ENCODE assay signal across 9 mouse cellular contexts in genomic region chr19:10952021-10952939, GRCm38 (mm10). TPM values are rescaled to one million over a fixed set of nuclear protein-coding genes. Genes with fewer than 3 reads are reported as not detected.
A peak's percentile ranks its signal among the peaks of the same experiment; 100 is the strongest.
DNase-seq lines count a peak whose midpoint lies in the region; ATAC-seq and TF ChIP-seq lines count a peak whose summit lies in the region.
"Had no signal": no experiment of that assay in that cellular context is flagged by ENCODE, and none has a peak within 500 bp of the region (broad histone marks: within the 10 kb centered on the region; RNA-seq: fewer than 3 reads in every experiment).

No protein-coding gene starts in this region.

- peak overlapping the region; percentile 28; the same call in 1 of the 2 replicates for H3K4me2 ChIP-seq in stomach, embryonic 16.5 days (ENCODE audit: low read depth, low read length)
- no peak overlapping the region for H3K4me2 ChIP-seq in liver, embryonic 11.5 days
- H3K4me2 ChIP-seq: liver, embryonic 13.5 days had no signal

- peak overlapping the region; percentile 47 for H3K4me3 ChIP-seq in gastrocnemius, adult 2 months
- H3K4me3 ChIP-seq in stomach, embryonic 16.5 days (replicated peaks; ENCODE audit: low read length): no peak overlapping the region
- no peak overlapping the region for H3K4me3 ChIP-seq in liver, embryonic 11.5 days (ENCODE audit: low read depth, low read length)
- H3K4me3 ChIP-seq: liver, embryonic 13.5 days had no signal

- H3K4me1 ChIP-seq in stomach, embryonic 16.5 days (ENCODE audit: control insufficient read depth, insufficient read depth, low read length): peaks cover 29% of the 10 kb centered on the region
- H3K4me1 ChIP-seq in liver, embryonic 11.5 days (replicated peaks; ENCODE audit: control insufficient read depth, insufficient read depth, low read length): peaks cover 11% of the 10 kb centered on the region

- no peak for TF ChIP-seq CTCF in gastrocnemius, adult 2 months (IDR thresholded peaks at IDR 0.05)

- peak overlapping the region; percentile 4 for H3K9ac ChIP-seq in stomach, embryonic 16.5 days (ENCODE audit: low read length)
- H3K9ac ChIP-seq in liver, embryonic 11.5 days (ENCODE audit: low read depth, low read length): no peak overlapping the region
- H3K9ac ChIP-seq: liver, embryonic 13.5 days had no signal

- WGBS in stomach, embryonic 16.5 days: 28% methylated on average over 11 of the region's 11 CpGs
- 69% methylated on average over 11 of the region's 11 CpGs for WGBS in liver, embryonic 11.5 days

- intact Hi-C loops in gastrocnemius, adult 2 months (cut with DNase I): no loop called here

- peak overlapping the region; percentile 93 for H3K27ac ChIP-seq in gastrocnemius, adult 2 months
- peak overlapping the region; percentile 94 for H3K27ac ChIP-seq in stomach, embryonic 16.5 days (ENCODE audit: low read length)
- H3K27ac ChIP-seq in liver, embryonic 11.5 days (ENCODE audit: low read depth, low read length): no peak overlapping the region
- H3K27ac ChIP-seq: liver, embryonic 13.5 days had no signal

- peak; percentile 21 for DNase-seq in urinary bladder, postnatal 14 days (ENCODE audit: low spot score)
- no peak for DNase-seq in urinary bladder, postnatal 10 days (ENCODE audit: low spot score)
- DNase-seq in gastrocnemius, adult 2 months: peak; percentile 84
- DNase-seq in induced T-regulatory cell, adult 2 months (ENCODE audit: low read depth): peak; percentile 41
- peak; percentile 33 for DNase-seq in lung, postnatal 36 days
- DNase-seq in liver, embryonic 11.5 days (ENCODE audit: low spot score): no peak
- DNase-seq: liver, embryonic 13.5 days had no signal

- H3K36me3 ChIP-seq in stomach, embryonic 16.5 days (ENCODE audit: control insufficient read depth, insufficient read depth, low read length): no peaks in the 10 kb centered on the region
- H3K36me3 ChIP-seq in liver, embryonic 11.5 days (ENCODE audit: control insufficient read depth, insufficient read depth, low read length): no peaks in the 10 kb centered on the region
- H3K36me3 ChIP-seq: liver, embryonic 13.5 days had no signal

- H3K9me3 ChIP-seq in stomach, embryonic 16.5 days (replicated peaks; ENCODE audit: control insufficient read depth, low read length): no peaks in the 10 kb centered on the region
- H3K9me3 ChIP-seq in liver, embryonic 11.5 days (ENCODE audit: control insufficient read depth, low read length): no peaks in the 10 kb centered on the region
- H3K9me3 ChIP-seq: liver, embryonic 13.5 days had no signal

- peak; percentile 78 for ATAC-seq in stomach, embryonic 16.5 days (ENCODE audit: insufficient read depth, low FRiP score)
- ATAC-seq in liver, embryonic 11.5 days (replicated peaks; ENCODE audit: low FRiP score): no peak
- ATAC-seq in erythroblast, adult 5-6 weeks (replicated peaks; ENCODE audit: low FRiP score, poor library complexity, severe bottlenecking): no peak

- no peaks in the 10 kb centered on the region for H3K27me3 ChIP-seq in stomach, embryonic 16.5 days (ENCODE audit: control insufficient read depth, insufficient read depth, low read length)
- H3K27me3 ChIP-seq in liver, embryonic 11.5 days (replicated peaks; ENCODE audit: control insufficient read depth, insufficient read depth, low read length): no peaks in the 10 kb centered on the region

RNA-seq across cellular contexts. Expression of gene Ccdc86, which starts 3.2 kb away (rescaled TPM):
- 10 to 100 TPM; 13.2 to 16.5 TPM for total RNA-seq in gastrocnemius, adult 2 months (2021)
- 23.8 and 27.5 TPM in 2 replicates for polyA plus RNA-seq in stomach, embryonic 16.5 days (2015; fragmentation: Nextera tagmentation; extraction: Ambion mirVana)
- 46.0 TPM in 2 replicates for polyA plus RNA-seq in liver, embryonic 11.5 days (2014; fragmentation: Nextera tagmentation; extraction: Ambion mirVana)
- 3.1 and 9.6 TPM in 2 replicates for total RNA-seq in erythroblast, adult 5-6 weeks (2015; ENCODE audit: low replicate concordance)
- 0.28 and 1.5 TPM in 2 replicates for total RNA-seq in erythroblast, adult 5-6 weeks (2017; ENCODE audit: low replicate concordance)

RNA-seq across cellular contexts. Expression of gene Ptgdr2, which starts 15.3 kb away (rescaled TPM):
- total RNA-seq in gastrocnemius, adult 2 months (2021): not detected
- not detected in 2 replicates for polyA plus RNA-seq in stomach, embryonic 16.5 days (2015; fragmentation: Nextera tagmentation; extraction: Ambion mirVana)
- not detected in 2 replicates for polyA plus RNA-seq in liver, embryonic 11.5 days (2014; fragmentation: Nextera tagmentation; extraction: Ambion mirVana)
- total RNA-seq in erythroblast, adult 5-6 weeks (2015; ENCODE audit: low replicate concordance): not detected in 2 replicates
- total RNA-seq in erythroblast, adult 5-6 weeks (2017; ENCODE audit: low replicate concordance): not detected in 2 replicates
- polyA plus RNA-seq: liver, embryonic 13.5 days had no signal

RNA-seq across cellular contexts. Expression of gene Ms4a10, which starts 22.2 kb away (rescaled TPM):
- total RNA-seq in gastrocnemius, adult 2 months (2021): not detected
- 8.0 and 11.3 TPM in 2 replicates for polyA plus RNA-seq in stomach, embryonic 16.5 days (2015; fragmentation: Nextera tagmentation; extraction: Ambion mirVana)
- not detected in 2 replicates for polyA plus RNA-seq in liver, embryonic 11.5 days (2014; fragmentation: Nextera tagmentation; extraction: Ambion mirVana)
- total RNA-seq in erythroblast, adult 5-6 weeks (2015; ENCODE audit: low replicate concordance): not detected in 2 replicates
- not detected in 2 replicates for total RNA-seq in erythroblast, adult 5-6 weeks (2017; ENCODE audit: low replicate concordance)
- polyA plus RNA-seq: liver, embryonic 13.5 days had no signal

RNA-seq across cellular contexts. Expression of gene Zp1, which starts 31.8 kb away (rescaled TPM):
- total RNA-seq in gastrocnemius, adult 2 months (2021): not detected
- not detected in 2 replicates for polyA plus RNA-seq in stomach, embryonic 16.5 days (2015; fragmentation: Nextera tagmentation; extraction: Ambion mirVana)
- polyA plus RNA-seq in liver, embryonic 11.5 days (2014; fragmentation: Nextera tagmentation; extraction: Ambion mirVana): not detected in 2 replicates
- not detected in 2 replicates for total RNA-seq in erythroblast, adult 5-6 weeks (2015; ENCODE audit: low replicate concordance)
- total RNA-seq in erythroblast, adult 5-6 weeks (2017; ENCODE audit: low replicate concordance): not detected in 2 replicates
- polyA plus RNA-seq: liver, embryonic 13.5 days had no signal

RNA-seq across cellular contexts. Expression of gene Ms4a15, which starts 40.8 kb away (rescaled TPM):
- not detected for total RNA-seq in gastrocnemius, adult 2 months (2021)
- not detected in 2 replicates for polyA plus RNA-seq in stomach, embryonic 16.5 days (2015; fragmentation: Nextera tagmentation; extraction: Ambion mirVana)
- not detected in 2 replicates for polyA plus RNA-seq in liver, embryonic 11.5 days (2014; fragmentation: Nextera tagmentation; extraction: Ambion mirVana)
- total RNA-seq in erythroblast, adult 5-6 weeks (2015; ENCODE audit: low replicate concordance): not detected in 2 replicates
- 1.5 TPM in 1 of 2 replicates, not detected in the other for total RNA-seq in erythroblast, adult 5-6 weeks (2017; ENCODE audit: low replicate concordance)
- polyA plus RNA-seq: liver, embryonic 13.5 days had no signal

Comparison
In these comparisons a context has a peak if more than half of its experiments do, and no peak if none do; other contexts are left out.
1. DNase-seq: peak in urinary bladder, postnatal 14 days (single experiment), gastrocnemius, adult 2 months (single experiment), induced T-regulatory cell, adult 2 months (single experiment) and lung, postnatal 36 days (single experiment); none in urinary bladder, postnatal 10 days (single experiment) and liver, embryonic 11.5 days (single experiment).